Mouse (Mus musculus) ES-E14 (cell line): ENCODE data around the gene Ddx42.

ENCODE experiments used
- CHD2 ChIP-seq: IDR thresholded peaks from 2 replicates; pipeline ENCODE4 v1.6.1; 2014; ENCODE audit warnings: mild to moderate bottlenecking, low read depth, low read length, inconsistent platforms
- HCFC1 ChIP-seq: IDR thresholded peaks from 2 replicates; pipeline ENCODE4 v1.6.1; 2012; ENCODE audit warnings: low read length, inconsistent platforms, borderline replicate concordance; ENCODE audit not compliant: insufficient read depth
- MAFK ChIP-seq: IDR thresholded peaks from 2 replicates; pipeline ENCODE4 v1.6.1; 2014; ENCODE audit warnings: mild to moderate bottlenecking, low read depth, low read length, inconsistent platforms; ENCODE audit not compliant: insufficient read depth
- ZC3H11A ChIP-seq: IDR thresholded peaks from 2 replicates; pipeline ENCODE4 v1.6.1; 2012; ENCODE audit warnings: low read depth, mild to moderate bottlenecking, inconsistent platforms, low read length, borderline replicate concordance
- ZNF384 ChIP-seq: IDR thresholded peaks from 2 replicates; pipeline ENCODE4 v1.6.1; 2012; ENCODE audit warnings: low read depth, low read length, inconsistent platforms

DNA sequence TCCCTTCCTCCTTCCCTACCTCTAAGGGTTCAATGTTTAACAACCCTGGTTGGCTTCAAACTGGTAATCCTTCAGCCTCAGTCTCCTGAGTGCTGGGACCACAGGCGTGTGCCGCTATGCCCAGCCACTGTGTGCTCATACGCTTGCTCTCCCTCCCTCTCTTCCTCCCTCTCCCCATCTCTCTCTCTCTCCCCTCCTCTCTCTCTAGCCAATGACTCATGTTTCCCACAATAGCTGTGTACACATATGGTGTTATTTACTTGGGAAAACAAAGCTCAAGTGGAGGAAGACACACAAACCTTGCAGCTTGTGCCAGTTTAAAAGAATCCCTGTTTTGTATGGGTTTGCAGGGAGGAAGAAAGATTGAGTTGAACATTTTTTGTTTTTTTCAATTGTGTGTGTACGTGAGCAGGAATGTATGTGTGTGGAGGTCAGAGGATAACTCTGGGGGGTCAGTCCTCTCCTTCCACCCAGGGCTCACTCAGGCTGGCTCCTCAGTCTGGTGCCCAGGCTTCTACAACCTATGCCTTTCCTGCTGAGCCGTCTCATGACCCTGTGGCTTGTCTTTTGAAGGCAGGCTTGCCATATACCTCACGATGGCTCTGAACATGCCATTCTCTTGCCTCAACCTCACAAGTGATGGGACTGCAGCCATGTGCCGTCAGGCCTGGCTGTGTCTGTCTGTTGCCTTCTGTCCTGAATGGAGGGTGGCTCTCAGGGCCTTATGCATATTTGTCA lies 36.8 kb upstream of the Ddx42 start:
- TF ChIP-seq ZNF384 (no peak), CHD2 (no peak), ZC3H11A (no peak), MAFK (no peak), HCFC1 (no peak)
